In the genomic region with DNA sequence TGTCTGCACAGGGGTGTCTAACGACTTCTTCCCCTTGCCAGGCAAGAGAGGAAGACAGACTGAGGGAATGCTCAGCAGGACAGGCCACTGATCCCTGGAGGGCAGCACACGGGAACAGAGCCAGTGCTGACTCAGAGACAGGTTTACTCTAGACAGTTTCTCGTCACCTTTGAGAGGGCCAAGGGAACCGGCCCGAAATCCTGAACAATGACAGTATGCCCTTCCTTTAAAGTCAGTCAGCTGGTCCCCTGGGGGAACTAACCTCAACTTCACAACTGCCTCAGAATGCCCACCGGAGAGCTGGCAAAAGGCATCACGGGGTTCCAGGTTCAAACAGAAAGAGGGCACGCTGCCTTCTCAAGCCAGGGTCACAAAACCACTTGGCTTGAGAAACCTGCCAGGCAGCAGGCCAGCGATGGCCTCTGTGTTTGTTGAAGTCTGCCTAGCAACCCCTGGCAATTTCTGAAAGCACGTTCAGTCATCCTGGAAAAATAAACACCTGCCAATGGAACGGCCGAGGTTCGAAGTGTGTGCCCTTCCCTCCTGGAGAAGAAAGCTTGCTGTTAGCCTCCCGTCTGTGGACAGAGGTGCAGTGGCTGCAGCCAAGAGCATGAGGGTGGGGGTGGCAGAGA, we compare ENCODE assay signal across 9 mouse cellular contexts.
DNase-seq lines count a peak whose midpoint lies in the region; TF ChIP-seq lines count a peak whose summit lies in the region.
"Had no signal": no experiment of that assay in that cellular context is flagged by ENCODE, and none has a peak within 500 bp of the region (broad histone marks: within the 10 kb centered on the region; RNA-seq: fewer than 3 reads in every experiment).

No protein-coding gene starts in this region.

- H3K27me3 ChIP-seq in kidney, adult 2 months (replicated peaks; ENCODE audit: control insufficient read depth, insufficient read depth, low read length) = no peaks in the 10 kb centered on the region

- H3K27ac ChIP-seq in kidney, adult 2 months (ENCODE audit: insufficient read depth, low read depth, low read length) = peak overlapping the region; percentile 49
- H3K27ac ChIP-seq: macrophage had no signal

- peak; percentile 72 for DNase-seq in Muller cell, postnatal 12 days (ENCODE audit: inconsistent ontology term)
- DNase-seq in adrenal gland, postnatal 10 days = peak; percentile 80
- DNase-seq in heart, adult 11 months = peak; percentile 97
- peak; percentile 94 for DNase-seq in kidney, adult 2 months
- DNase-seq in mesoderm, embryonic 11.5 days (ENCODE audit: low read depth, low spot score) = peak; percentile 19
- no peak for DNase-seq in spleen, postnatal 14 days (ENCODE audit: low spot score in 2 of 2)
- no peak for DNase-seq in T-cell, adult 2 months (ENCODE audit: low spot score)
- no peak for DNase-seq in frontal cortex, postnatal 36 days (ENCODE audit: low spot score in 2 of 2)

- WGBS in kidney, adult 2 months = 9% methylated on average over 14 of the region's 14 CpGs

- TF ChIP-seq CTCF in kidney, adult 2 months (conservative IDR thresholded peaks at IDR 0.05; ENCODE audit: insufficient read depth, insufficient read length, low read depth, low read length) = 0 out of 2 replicates have a peak, but pooled peaks have one; percentile 11

- no peak for TF ChIP-seq POLR2A in kidney, adult 2 months (IDR thresholded peaks at IDR 0.05; ENCODE audit: low read depth, low read length)

- peaks cover 17% of the 10 kb centered on the region for H3K4me1 ChIP-seq in kidney, adult 2 months (ENCODE audit: control insufficient read depth, insufficient read depth, low read length)

- no peaks in the 10 kb centered on the region for H3K36me3 ChIP-seq in kidney, adult 2 months (ENCODE audit: control insufficient read depth, insufficient read depth, low read length)

- peak overlapping the region; percentile 3; the same call in 1 of the 2 replicates for H3K4me3 ChIP-seq in kidney, adult 2 months (ENCODE audit: insufficient read depth, low read depth, low read length)

Comparison
In these comparisons a context has a peak if more than half of its experiments do, and no peak if none do; other contexts are left out.
1. DNase-seq: peak in Muller cell, postnatal 12 days (single experiment), adrenal gland, postnatal 10 days (single experiment), heart, adult 11 months (single experiment), kidney, adult 2 months (single experiment) and mesoderm, embryonic 11.5 days (single experiment); none in spleen, postnatal 14 days (0 of 2), T-cell, adult 2 months (single experiment) and frontal cortex, postnatal 36 days (0 of 2).